Mouse (Mus musculus) bone marrow, adult 2 months (tissue): ENCODE measurements around the gene Casp9. TPM values are rescaled to one million over a fixed set of nuclear protein-coding genes. Genes with fewer than 3 reads are reported as not detected.
"Not testable (repeated sequence)": the region's sequence is repeated elsewhere in the genome, so short reads cannot be mapped to it uniquely, and the experiment has no call there.

Experiments
- H3K27ac ChIP-seq: fragments of 200-500 bp; 2 replicates; pipeline ENCODE4 v1.5.1; 2012; ENCODE audit warnings: low read depth, mild to moderate bottlenecking, control low read depth, inconsistent platforms, low read length; ENCODE audit not compliant: control insufficient read depth, poor library complexity, insufficient read depth
- H3K4me1 ChIP-seq: fragments of 200-500 bp; 2 replicates; pipeline ENCODE4 v1.6.1; 2011; ENCODE audit warnings: low read length; ENCODE audit not compliant: control insufficient read depth, insufficient read depth
- H3K4me3 ChIP-seq: fragments of 200-500 bp; replicated peaks from 2 replicates; pipeline ENCODE3; 2011; ENCODE audit warnings: mild to moderate bottlenecking, low read depth, low read length, control low read depth; ENCODE audit not compliant: control insufficient read depth
- CTCF ChIP-seq: fragments of 200-500 bp; IDR thresholded peaks from 2 replicates; pipeline ENCODE4 v1.5.1; 2011; ENCODE audit warnings: low read length, control low read depth; ENCODE audit not compliant: control insufficient read depth, insufficient read depth
- POLR2A ChIP-seq: fragments of 200-500 bp; IDR thresholded peaks from 2 replicates; pipeline ENCODE4 v1.6.1; 2011; ENCODE audit warnings: low read depth, mild to moderate bottlenecking, control low read depth, low read length, borderline replicate concordance; ENCODE audit not compliant: control insufficient read depth
- WGBS: fragments of 180-500 bp; shearing (Covaris S2); methylation state at CpG from one replicate; pipeline ENCODE4 v1.1.7; 2018; 5-methylcytosine and 5-hydroxymethylcytosine counted together
- polyA plus RNA-seq: library from polyadenylated mRNA; stranded (reverse); fragments of >200 nt; gene quantifications from 2 replicates; pipeline ENCODE4 v1.2.4, GENCODE M21; 2011; ENCODE audit warnings: low replicate concordance; ENCODE audit not compliant: missing spikeins, insufficient read depth, insufficient read length

Casp9 gene
- polyA plus RNA-seq, 1 experiment = 20.7 TPM

GRCm38 (mm10) chr4:141767353-141768036 is 25.9 kb upstream of the Casp9 start:
- peak overlapping the region; percentile 75 for H3K27ac ChIP-seq
- 73% methylated on average over 19 of the region's 19 CpGs for WGBS
- TF ChIP-seq POLR2A = peak; percentile 74
- TF ChIP-seq CTCF = no peak
- peak overlapping the region; percentile 50 for H3K4me3 ChIP-seq
- peaks cover 1% of the 10 kb centered on the region for H3K4me1 ChIP-seq

- Histone ChIP-seq H3K4me1 (peaks cover 1% of the 10 kb centered on the region), H3K4me3 (no peak overlapping the region), H3K27ac (no peak overlapping the region)
- TF ChIP-seq CTCF = no peak
- no peak for TF ChIP-seq POLR2A
- 60% methylated on average over 8 of the region's 8 CpGs for WGBS
Observed at GRCm38 (mm10) chr4:141769501-141770160, 23.8 kb upstream of the Casp9 start.

- Histone ChIP-seq H3K27ac (no peak overlapping the region), H3K4me1 (peaks cover 1% of the 10 kb centered on the region), H3K4me3 (no peak overlapping the region)
- 36% methylated on average over 8 of the region's 8 CpGs for WGBS
- no peak for TF ChIP-seq CTCF
- no peak for TF ChIP-seq POLR2A
Observed at GRCm38 (mm10) chr4:141771823-141772222, 21.6 kb upstream of the Casp9 start.

- not testable (repeated sequence) for H3K4me1 ChIP-seq, H3K4me3 ChIP-seq, H3K27ac ChIP-seq
- 93% methylated on average over 4 of the region's 4 CpGs for WGBS
Observed at GRCm38 (mm10) chr4:141773019-141773418, 20.4 kb upstream of the Casp9 start.

GRCm38 (mm10) chr4:141779828-141780227 is 13.6 kb upstream of the Casp9 start:
- TF ChIP-seq POLR2A (no peak), CTCF (no peak)
- Histone ChIP-seq H3K4me1 (no peaks in the 10 kb centered on the region), H3K4me3 (no peak overlapping the region), H3K27ac (no peak overlapping the region)
- WGBS = 93% methylated on average over 8 of the region's 8 CpGs

- 94% methylated on average over 8 of the region's 8 CpGs for WGBS
- Histone ChIP-seq H3K27ac (no peak overlapping the region), H3K4me1 (no peaks in the 10 kb centered on the region), H3K4me3 (no peak overlapping the region)
- TF ChIP-seq POLR2A (no peak), CTCF (no peak)
Observed at GRCm38 (mm10) chr4:141781201-141781985, 12.0 kb upstream of the Casp9 start.

GRCm38 (mm10) chr4:141784835-141785234 is 8.6 kb upstream of the Casp9 start:
- Histone ChIP-seq H3K4me3 (no peak overlapping the region), H3K4me1 (no peaks in the 10 kb centered on the region), H3K27ac (no peak overlapping the region)
- 92% methylated on average over 5 of the region's 5 CpGs for WGBS
- TF ChIP-seq CTCF = no peak
- TF ChIP-seq POLR2A = no peak

- Histone ChIP-seq H3K27ac (no peak overlapping the region), H3K4me1 (no peaks in the 10 kb centered on the region; the same call in 1 of the 2 replicates), H3K4me3 (no peak overlapping the region)
- TF ChIP-seq POLR2A (no peak), CTCF (no peak)
- 89% methylated on average over 13 of the region's 13 CpGs for WGBS
Observed at GRCm38 (mm10) chr4:141786141-141786540, 7.3 kb upstream of the Casp9 start.
